Mouse (Mus musculus) cortical plate, adult 2 months (tissue): ENCODE results near the gene Cmbl.

Experiments used
- CTCF ChIP-seq: fragments of 200-500 bp; IDR thresholded peaks from 2 replicates; pipeline ENCODE4 v1.5.1; 2011; ENCODE audit warnings: mild to moderate bottlenecking, control low read depth, low read length; ENCODE audit not compliant: insufficient read depth; ENCODE audit errors: extremely low read depth
- POLR2A ChIP-seq: fragments of 200-500 bp; IDR thresholded peaks from 2 replicates; pipeline ENCODE4 v1.6.1; 2011; ENCODE audit warnings: mild to moderate bottlenecking, low read length, control low read depth; ENCODE audit not compliant: insufficient read depth; ENCODE audit errors: extremely low read depth

DNA sequence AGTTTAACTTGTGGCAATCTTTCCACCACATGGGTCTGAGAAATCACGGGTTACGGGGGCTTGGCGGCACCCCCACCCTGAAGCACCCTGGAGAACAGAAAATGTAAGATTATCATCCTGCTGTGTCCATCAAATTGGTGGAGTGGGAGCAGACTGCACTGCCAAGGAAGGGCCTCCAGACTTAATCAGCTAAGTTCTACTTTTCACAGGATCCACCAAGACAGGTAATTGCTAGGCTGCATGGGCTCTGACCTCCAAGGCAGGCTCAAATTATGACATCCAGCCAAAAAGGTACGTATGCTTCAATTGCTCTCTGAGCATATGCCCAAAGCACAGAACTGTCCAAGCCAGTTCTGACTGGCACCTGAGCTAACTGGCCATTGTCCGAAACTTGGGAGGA, 25.0 kb downstream of the Cmbl start:
- TF ChIP-seq CTCF (no peak), POLR2A (no peak)
